Mouse (Mus musculus) stomach, postnatal 0 days (tissue): ENCODE results near the gene Poc1a. TPM values are rescaled to one million over a fixed set of nuclear protein-coding genes. Genes with fewer than 3 reads are reported as not detected.

Experiments
- ATAC-seq: fragments of 200-750 bp; cut with Nextera tagmentation; 2 replicates; pipeline ENCODE4 v1.8.0; 2017; ENCODE audit not compliant: low FRiP score, low TSS enrichment
- DNase-seq: peaks from one replicate; pipeline ENCODE4 v3.0.0-alpha.2; 2016; ENCODE audit warnings: low spot score
- H3K27ac ChIP-seq: fragments of 300-500 bp; sonication (generic); replicated peaks from 2 replicates; pipeline ENCODE4 v1.5.1; 2014; ENCODE audit warnings: mild to moderate bottlenecking, control low read depth
- H3K27me3 ChIP-seq: fragments of 300-500 bp; sonication (generic); 2 replicates; pipeline ENCODE4 v1.6.1; 2014; ENCODE audit warnings: low read length; ENCODE audit not compliant: control insufficient read depth, insufficient read depth
- H3K36me3 ChIP-seq: fragments of 300-500 bp; sonication (generic); 2 replicates; pipeline ENCODE4 v1.6.1; 2014; ENCODE audit warnings: low read length, mixed read lengths; ENCODE audit not compliant: control insufficient read depth, insufficient read depth
- H3K4me1 ChIP-seq: fragments of 300-500 bp; sonication (generic); replicated peaks from 2 replicates; pipeline ENCODE4 v1.6.1; 2014; ENCODE audit warnings: antibody characterized with exemption; ENCODE audit not compliant: control insufficient read depth, insufficient read depth
- H3K4me2 ChIP-seq: fragments of 300-500 bp; sonication (generic); replicated peaks from 2 replicates; pipeline ENCODE4 v1.6.1; 2014; ENCODE audit warnings: low read depth, mild to moderate bottlenecking, control low read depth, moderate library complexity
- H3K4me3 ChIP-seq: fragments of 300-500 bp; sonication (generic); 2 replicates; pipeline ENCODE4 v1.5.1; 2014; ENCODE audit warnings: low read depth, low read length, control low read depth
- H3K9ac ChIP-seq: fragments of 300-500 bp; sonication (generic); 2 replicates; pipeline ENCODE4 v1.6.1; 2014; ENCODE audit warnings: mild to moderate bottlenecking, low read length, control low read depth, mixed read lengths
- H3K9me3 ChIP-seq: fragments of 300-500 bp; sonication (generic); 2 replicates; pipeline ENCODE4 v1.6.1; 2016; ENCODE audit warnings: low read length; ENCODE audit not compliant: control insufficient read depth
- CTCF ChIP-seq: IDR thresholded peaks from 2 replicates; pipeline ENCODE4 v1.5.1; 2016; ENCODE audit warnings: antibody characterized with exemption, low read depth, mild to moderate bottlenecking, moderate library complexity
- EP300 ChIP-seq: optimal IDR thresholded peaks from 2 replicates; pipeline ENCODE3; 2016; ENCODE audit warnings: antibody characterized with exemption
- WGBS: fragments of 180-500 bp; shearing (Covaris S2); extraction: QIAGEN DNeasy Blood & Tissue Kit; methylation state at CpG from one replicate; pipeline ENCODE4 v1.1.7; 2014; 5-methylcytosine and 5-hydroxymethylcytosine counted together
- polyA plus RNA-seq: library from polyadenylated mRNA; unstranded; fragments of >200 nt; fragmentation: Nextera tagmentation; extraction: Ambion mirVana; gene quantifications from 2 replicates; pipeline ENCODE4 v1.2.1, GENCODE M21; 2015

Gene Poc1a
- polyA plus RNA-seq, 1 experiment from 2014 or later: 13.3 TPM

DNA sequence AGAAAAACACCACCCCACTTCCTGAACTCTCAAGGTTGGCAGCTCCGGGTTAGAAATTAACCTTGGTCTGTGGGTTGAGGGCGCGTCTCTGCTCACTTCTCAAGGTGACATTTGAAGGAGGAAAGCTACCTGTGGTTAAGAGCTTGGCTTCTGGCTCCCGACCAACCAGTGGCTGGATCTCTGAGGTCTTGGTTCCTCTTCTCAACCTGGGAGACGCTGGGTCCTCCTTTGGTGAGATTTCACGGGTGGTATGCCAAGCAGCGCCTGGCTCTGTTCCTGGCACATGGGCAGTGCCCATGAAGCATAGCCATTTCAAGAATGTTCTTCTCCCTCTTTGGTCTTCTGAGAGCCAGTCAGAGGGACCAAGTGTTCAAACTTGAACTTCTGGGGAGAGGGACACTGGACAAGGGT, 32.1 kb downstream of the Poc1a start:
- no peaks in the 10 kb centered on the region for H3K4me1 ChIP-seq
- no peak overlapping the region for H3K4me2 ChIP-seq
- H3K4me3 ChIP-seq: no peak overlapping the region
- 84% methylated on average over 7 of the region's 7 CpGs for WGBS
- no peak for TF ChIP-seq CTCF
- TF ChIP-seq EP300: no peak
- H3K9me3 ChIP-seq: no peaks in the 10 kb centered on the region
- ATAC-seq (no peak), DNase-seq (no peak)
- H3K27me3 ChIP-seq: no peaks in the 10 kb centered on the region
- no peak overlapping the region for H3K27ac ChIP-seq
- no peak overlapping the region for H3K9ac ChIP-seq
- no peaks in the 10 kb centered on the region; the same call in 1 of the 2 replicates for H3K36me3 ChIP-seq

DNA sequence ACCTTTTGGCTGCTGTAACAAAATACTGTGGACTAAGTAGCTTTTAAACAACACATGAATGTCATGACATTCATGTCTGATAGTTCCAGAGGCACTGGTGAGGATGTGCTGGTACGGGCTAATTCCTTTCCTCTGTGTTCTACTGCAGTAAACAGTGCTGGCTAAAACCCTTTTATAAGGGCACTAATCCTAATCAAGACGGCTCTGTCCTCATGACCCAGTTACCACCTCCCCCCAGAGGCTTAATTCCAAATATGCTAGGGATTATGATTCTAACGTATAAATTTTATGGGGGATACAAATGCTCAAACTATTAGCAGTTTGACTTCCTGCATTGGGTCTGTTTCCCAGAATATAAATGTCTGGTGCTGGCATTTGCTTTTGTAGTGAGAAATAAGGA, 33.3 kb downstream of the Poc1a start:
- H3K4me1 ChIP-seq: no peaks in the 10 kb centered on the region
- no peak overlapping the region for H3K9ac ChIP-seq
- H3K4me2 ChIP-seq: no peak overlapping the region
- H3K9me3 ChIP-seq: no peaks in the 10 kb centered on the region
- no peaks in the 10 kb centered on the region for H3K36me3 ChIP-seq
- H3K27ac ChIP-seq: no peak overlapping the region
- DNase-seq (no peak), ATAC-seq (no peak)
- 59% methylated on average over 3 of the region's 3 CpGs for WGBS
- TF ChIP-seq EP300 (no peak), CTCF (no peak)
- no peaks in the 10 kb centered on the region for H3K27me3 ChIP-seq
- H3K4me3 ChIP-seq: no peak overlapping the region

DNA sequence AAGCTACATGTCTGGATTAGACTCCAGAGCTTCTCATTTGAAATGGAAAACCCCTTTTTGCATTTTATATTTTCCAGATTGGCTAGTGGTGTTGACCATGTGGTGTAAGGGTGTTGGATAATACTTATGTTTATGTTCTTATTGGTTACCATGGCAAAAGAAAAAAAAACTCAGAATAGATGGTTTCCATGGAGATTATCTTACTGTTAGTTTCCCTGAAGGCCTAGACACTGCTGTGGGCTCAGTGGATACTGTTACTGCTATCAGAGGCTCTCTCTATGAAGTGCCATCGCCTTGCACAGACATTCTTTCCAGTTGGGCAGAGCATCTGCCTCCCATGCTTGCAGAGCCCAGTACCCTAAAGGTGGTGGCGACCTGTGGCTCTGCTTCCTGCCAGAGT, 37.2 kb downstream of the Poc1a start:
- 73% methylated on average over 2 of the region's 2 CpGs for WGBS
- Histone ChIP-seq H3K9me3 (no peaks in the 10 kb centered on the region), H3K36me3 (no peaks in the 10 kb centered on the region), H3K27me3 (no peaks in the 10 kb centered on the region), H3K4me3 (no peak overlapping the region), H3K4me1 (peaks cover 5% of the 10 kb centered on the region; the same call in 1 of the 2 replicates), H3K9ac (no peak overlapping the region), H3K27ac (no peak overlapping the region), H3K4me2 (no peak overlapping the region)
- TF ChIP-seq CTCF (no peak), EP300 (no peak)
- no peak for DNase-seq
- ATAC-seq: no peak

DNA sequence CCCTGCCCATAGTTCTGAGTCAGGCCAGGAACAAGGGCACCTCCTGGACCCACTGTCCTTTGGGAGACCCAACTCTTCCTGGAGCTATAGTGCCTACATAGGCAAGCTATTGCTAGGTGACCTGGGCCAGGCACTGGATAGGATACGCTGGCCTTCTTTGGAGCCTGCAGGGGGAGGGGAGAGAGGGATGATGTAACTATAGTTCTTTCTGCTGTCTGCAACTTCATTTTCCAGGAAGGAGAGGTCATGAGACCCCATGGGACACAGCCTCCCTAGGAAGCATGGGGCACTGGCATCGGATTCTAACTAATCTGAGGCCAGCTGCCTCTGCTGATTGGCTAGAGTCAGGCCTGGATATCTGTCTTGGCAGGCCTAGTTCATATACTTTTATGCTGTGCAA, 38.2 kb downstream of the Poc1a start:
- TF ChIP-seq EP300 (no peak), CTCF (no peak)
- DNase-seq (no peak), ATAC-seq (no peak)
- H3K4me2 ChIP-seq: no peak overlapping the region
- no peaks in the 10 kb centered on the region for H3K9me3 ChIP-seq
- H3K27me3 ChIP-seq: no peaks in the 10 kb centered on the region
- 55% methylated on average over 2 of the region's 2 CpGs for WGBS
- H3K36me3 ChIP-seq: no peaks in the 10 kb centered on the region
- H3K4me3 ChIP-seq: no peak overlapping the region
- no peak overlapping the region for H3K9ac ChIP-seq
- H3K27ac ChIP-seq: no peak overlapping the region
- peaks cover 7% of the 10 kb centered on the region; the same call in 1 of the 2 replicates for H3K4me1 ChIP-seq

DNA sequence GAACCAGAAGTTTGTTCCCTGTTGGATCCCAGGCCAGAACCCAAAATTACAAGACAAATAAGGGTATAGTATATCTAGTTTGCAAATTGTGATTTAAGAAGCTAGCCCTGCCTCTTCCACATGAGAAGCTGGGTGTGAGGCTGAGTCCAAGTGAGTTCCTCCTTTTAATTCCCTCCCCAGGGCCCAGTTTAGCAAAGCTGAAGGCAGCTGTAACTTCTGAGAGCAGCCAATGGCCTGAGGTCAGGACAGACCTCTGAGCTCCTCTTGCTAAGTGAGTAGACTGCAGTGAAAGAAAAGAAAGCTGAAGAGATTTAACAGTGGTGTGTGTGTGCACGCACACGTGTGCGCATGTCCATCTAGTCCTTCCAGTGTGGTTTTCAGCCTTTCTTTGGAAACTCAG, 41.6 kb downstream of the Poc1a start:
- peaks cover 7% of the 10 kb centered on the region; the same call in 1 of the 2 replicates for H3K4me1 ChIP-seq
- TF ChIP-seq EP300: no peak
- TF ChIP-seq CTCF: no peak
- no peaks in the 10 kb centered on the region for H3K36me3 ChIP-seq
- H3K9ac ChIP-seq: no peak overlapping the region
- 60% methylated on average over 3 of the region's 3 CpGs for WGBS
- H3K4me2 ChIP-seq: no peak overlapping the region
- DNase-seq: no peak
- ATAC-seq: no peak
- no peaks in the 10 kb centered on the region for H3K9me3 ChIP-seq
- H3K4me3 ChIP-seq: no peak overlapping the region
- H3K27me3 ChIP-seq: no peaks in the 10 kb centered on the region
- H3K27ac ChIP-seq: peak overlapping the region; percentile 59

DNA sequence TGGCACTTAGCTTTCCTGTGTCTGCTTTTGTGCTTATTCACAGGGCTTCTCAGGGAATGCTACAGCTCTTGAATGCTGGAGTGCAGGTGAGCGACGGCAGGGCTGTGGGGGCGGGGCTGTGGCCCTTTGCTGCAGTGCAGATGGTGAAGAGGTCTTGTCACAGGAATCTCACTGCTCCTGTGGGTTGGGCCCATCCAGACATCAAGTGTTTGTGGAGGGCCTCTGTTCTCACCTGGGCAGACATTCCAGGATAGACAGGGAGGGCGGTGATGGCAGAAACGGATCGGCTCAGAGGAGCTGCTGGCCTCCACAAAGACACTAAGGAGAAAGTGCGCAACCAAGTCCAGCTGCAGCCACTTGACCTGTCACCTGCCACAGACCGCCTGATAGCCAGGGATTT, 45.4 kb downstream of the Poc1a start:
- no peak for ATAC-seq
- H3K9ac ChIP-seq: no peak overlapping the region
- no peaks in the 10 kb centered on the region for H3K36me3 ChIP-seq
- peaks cover 7% of the 10 kb centered on the region; the same call in 1 of the 2 replicates for H3K4me1 ChIP-seq
- H3K27me3 ChIP-seq: no peaks in the 10 kb centered on the region
- no peak for TF ChIP-seq CTCF
- no peak for TF ChIP-seq EP300
- DNase-seq: no peak
- H3K9me3 ChIP-seq: no peaks in the 10 kb centered on the region
- H3K27ac ChIP-seq: no peak overlapping the region
- no peak overlapping the region for H3K4me3 ChIP-seq
- 72% methylated on average over 8 of the region's 8 CpGs for WGBS
- H3K4me2 ChIP-seq: no peak overlapping the region
